Mouse (Mus musculus) lung, postnatal 0 days (tissue): ENCODE results near the gene Eps8.

Experiments
- CTCF ChIP-seq: IDR thresholded peaks from 2 replicates; pipeline ENCODE4 v1.5.1; 2016; ENCODE audit warnings: antibody characterized with exemption, mild to moderate bottlenecking
- EP300 ChIP-seq: IDR thresholded peaks from 2 replicates; pipeline ENCODE4 v1.6.1; 2016; ENCODE audit warnings: antibody characterized with exemption, mild to moderate bottlenecking, control low read depth

GRCm38 (mm10) chr6:137649068-137649480 lies 5.6 kb downstream of the Eps8 start:
- TF ChIP-seq EP300, result no peak
- peak; percentile 54 for TF ChIP-seq CTCF
